Mouse (Mus musculus) duodenum, adult 2 months (tissue): Measurements from ENCODE around the gene Plac8. TPM values are rescaled to one million over a fixed set of nuclear protein-coding genes. Genes with fewer than 3 reads are reported as not detected.

Experiments used
- polyA plus RNA-seq: library from polyadenylated mRNA; depleted of rRNA; stranded (reverse); fragments of >200 nt; gene quantifications from 2 replicates; pipeline ENCODE4 v1.2.3, GENCODE M21; 2012; ENCODE audit warnings: low replicate concordance; rRNA removed

The Plac8 gene
- 1,775 and 2,370 TPM in 2 replicates for polyA plus RNA-seq

DNA sequence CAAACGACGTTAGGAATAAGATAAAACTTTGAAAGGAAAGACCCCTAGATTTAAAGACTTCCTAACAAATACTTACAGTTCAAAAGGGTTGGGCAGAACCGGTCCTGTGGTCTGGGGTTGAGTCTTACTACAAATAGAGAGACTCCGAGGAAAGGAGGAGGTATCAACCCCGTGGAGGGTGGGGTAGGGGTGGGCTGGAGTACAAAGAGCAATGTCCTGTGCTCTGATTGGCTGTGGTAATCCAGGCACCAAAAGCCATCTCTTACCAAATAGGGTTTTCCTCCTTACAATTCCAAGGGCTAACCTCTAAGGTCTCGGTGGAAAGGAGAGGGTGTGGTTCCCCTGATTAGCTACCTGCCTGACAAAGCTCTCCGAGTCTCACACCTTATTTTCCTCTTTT is at the start of gene Plac8:
Gene Plac8 (minus strand): TSS at position 177 of the 400 bp plus-strand sequence.

DNA sequence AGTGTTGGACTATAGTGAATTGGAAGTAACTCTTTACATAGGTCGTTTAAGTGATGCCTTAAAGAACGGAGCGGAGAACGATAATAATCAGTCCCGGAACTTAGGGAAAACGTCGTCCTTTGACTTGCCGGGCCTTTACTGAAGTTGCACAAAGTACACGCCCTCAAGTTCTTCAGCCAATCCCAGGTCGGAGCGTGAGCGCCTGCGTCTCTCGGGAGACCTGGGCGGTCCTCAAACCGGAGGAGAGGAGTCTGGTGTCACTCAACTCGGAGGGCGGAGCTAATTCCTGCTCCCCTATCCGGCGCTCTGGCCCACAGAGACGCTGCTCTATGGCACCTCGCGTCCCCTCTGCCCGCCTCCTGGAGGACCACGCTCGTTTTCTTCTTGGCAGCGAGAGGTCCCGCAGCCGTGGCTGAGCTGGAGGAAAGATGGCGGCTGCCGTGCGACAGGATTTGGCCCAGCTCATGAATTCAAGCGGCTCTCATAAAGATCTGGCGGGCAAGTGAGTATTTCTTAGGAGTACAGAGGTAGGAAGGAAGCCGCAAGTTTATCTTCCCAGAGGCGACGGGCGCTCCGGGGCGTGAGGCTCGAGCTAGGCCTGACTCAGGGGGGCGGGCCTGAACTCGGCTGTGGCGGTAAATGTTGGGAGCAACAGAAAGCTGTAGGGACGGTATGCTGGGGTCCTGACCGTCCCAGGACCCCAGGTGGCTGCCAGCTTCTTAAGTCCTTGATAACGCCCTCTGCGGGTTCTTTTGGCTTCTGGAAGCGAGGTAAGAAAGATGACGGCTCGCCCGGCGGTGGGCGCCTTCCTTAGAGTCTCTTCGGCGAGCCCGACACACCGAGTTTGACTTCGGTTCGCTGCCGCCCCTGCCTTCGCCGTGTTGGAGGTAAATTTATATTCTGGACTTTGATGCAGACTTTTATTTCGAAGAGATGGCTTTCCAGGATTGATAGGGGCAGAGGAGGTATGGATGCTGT is 53.7 kb downstream of the Plac8 start, which contains the start of gene Cops4:
Gene Cops4 (plus strand): TSS at position 261 of the 978 bp plus-strand sequence.

Other genes with a start within 250 kb of the Plac8 start
- gene Sec31a, start 156.0 kb downstream of the Plac8 start, polyA plus RNA-seq: 476 and 617 TPM in 2 replicates
- 1.5 and 2.2 TPM in 2 replicates for gene Lin54, start 71.6 kb downstream of the Plac8 start, polyA plus RNA-seq
- gene Cops4, start 53.9 kb downstream of the Plac8 start, polyA plus RNA-seq: 7.1 and 9.6 TPM in 2 replicates
- 97.2 and 201 TPM in 2 replicates for gene Coq2, start 102.9 kb upstream of the Plac8 start, polyA plus RNA-seq
- gene Hpse, start 147.5 kb upstream of the Plac8 start, polyA plus RNA-seq: 4.8 and 5.5 TPM in 2 replicates
- 2.2 and 4.2 TPM in 2 replicates for gene Helq, start 226.4 kb upstream of the Plac8 start, polyA plus RNA-seq
- gene Mrps18c, start 226.4 kb upstream of the Plac8 start, polyA plus RNA-seq: 4.9 and 7.7 TPM in 2 replicates
- 1.1 and 1.7 TPM in 2 replicates for gene Abraxas1, start 248.7 kb upstream of the Plac8 start, polyA plus RNA-seq